Mouse (Mus musculus) embryonic facial prominence, embryonic 14.5 days (tissue): ENCODE measurements around the gene Cs. TPM values are rescaled to one million over a fixed set of nuclear protein-coding genes. Genes with fewer than 3 reads are reported as not detected.

ENCODE experiments used
- ATAC-seq: fragments of 200-750 bp; cut with Nextera tagmentation; 2 replicates; pipeline ENCODE4 v1.8.0; 2017; ENCODE audit warnings: low read depth, moderate number of reproducible peaks, moderate TSS enrichment
- DNase-seq: peaks from one replicate; pipeline ENCODE4 v3.0.0-alpha.2; 2015; ENCODE audit warnings: low spot score
- H3K27ac ChIP-seq: fragments of 300-500 bp; sonication (generic); replicated peaks from 2 replicates; pipeline ENCODE4 v1.5.1; 2014; ENCODE audit warnings: low read depth, mild to moderate bottlenecking, low read length, moderate library complexity
- H3K27me3 ChIP-seq: fragments of 300-500 bp; sonication (generic); replicated peaks from 2 replicates; pipeline ENCODE4 v1.6.1; 2014; ENCODE audit warnings: low read length; ENCODE audit not compliant: control insufficient read depth, insufficient read depth
- H3K36me3 ChIP-seq: fragments of 300-500 bp; sonication (generic); 2 replicates; pipeline ENCODE4 v1.6.1; 2014; ENCODE audit warnings: low read length, mixed read lengths; ENCODE audit not compliant: control insufficient read depth, insufficient read depth
- H3K4me1 ChIP-seq: fragments of 300-500 bp; sonication (generic); 2 replicates; pipeline ENCODE4 v1.6.1; 2014; ENCODE audit warnings: antibody characterized with exemption, low read length; ENCODE audit not compliant: control insufficient read depth, insufficient read depth
- H3K4me2 ChIP-seq: fragments of 300-500 bp; sonication (generic); 2 replicates; pipeline ENCODE4 v1.6.1; 2014; ENCODE audit warnings: low read depth, mild to moderate bottlenecking, low read length, moderate library complexity, mixed read lengths
- H3K4me3 ChIP-seq: fragments of 300-500 bp; sonication (generic); 2 replicates; pipeline ENCODE4 v1.5.1; 2014; ENCODE audit warnings: low read depth, mild to moderate bottlenecking, low read length
- H3K9ac ChIP-seq: fragments of 300-500 bp; sonication (generic); 2 replicates; pipeline ENCODE4 v1.6.1; 2014; ENCODE audit warnings: low read depth, mild to moderate bottlenecking, low read length, moderate library complexity, mixed read lengths
- H3K9me3 ChIP-seq: fragments of 300-500 bp; sonication (generic); 2 replicates; pipeline ENCODE4 v1.6.1; 2016; ENCODE audit warnings: low read length; ENCODE audit not compliant: control insufficient read depth
- WGBS: fragments of 180-500 bp; shearing (Covaris S2); extraction: QIAGEN DNeasy Blood & Tissue Kit; methylation state at CpG from one replicate; pipeline ENCODE4 v1.1.7; 2014; 5-methylcytosine and 5-hydroxymethylcytosine counted together
- polyA plus RNA-seq: library from polyadenylated mRNA; unstranded; fragments of >200 nt; fragmentation: Nextera tagmentation; extraction: Ambion mirVana; gene quantifications from 2 replicates; pipeline ENCODE4 v1.2.1, GENCODE M21; 2014

The Cs gene
- polyA plus RNA-seq, 1 experiment from 2014 or later = 201 TPM

DNA sequence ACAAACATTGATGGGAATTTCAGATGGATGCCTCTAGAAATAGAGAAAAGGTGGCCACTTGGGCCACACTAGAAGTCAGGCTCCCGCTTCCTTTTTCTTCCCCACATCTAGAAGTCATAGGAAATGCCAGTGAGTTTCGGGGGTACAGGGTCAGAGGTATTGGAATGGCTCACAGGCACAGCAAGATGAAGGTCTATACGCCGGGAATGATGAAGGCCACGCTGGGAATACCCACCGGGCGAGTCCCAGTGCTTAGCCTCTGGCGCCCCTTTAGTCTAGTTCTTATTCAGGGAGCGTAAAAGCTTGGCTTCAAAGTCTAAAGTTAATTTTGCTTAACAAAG, 34.8 kb upstream of the Cs start:
- DNase-seq (no peak), ATAC-seq (peak; percentile 27)
- Histone ChIP-seq H3K4me3 (peak overlapping the region; percentile 71), H3K9ac (peak overlapping the region; percentile 90), H3K4me2 (peak overlapping the region; percentile 78), H3K27ac (peak overlapping the region; percentile 97), H3K27me3 (no peaks in the 10 kb centered on the region), H3K4me1 (peaks cover 13% of the 10 kb centered on the region; the same call in 1 of the 2 replicates), H3K9me3 (no peaks in the 10 kb centered on the region), H3K36me3 (peaks cover 7% of the 10 kb centered on the region; the same call in 1 of the 2 replicates)
- under 1% methylated on average over 9 of the region's 9 CpGs for WGBS

DNA sequence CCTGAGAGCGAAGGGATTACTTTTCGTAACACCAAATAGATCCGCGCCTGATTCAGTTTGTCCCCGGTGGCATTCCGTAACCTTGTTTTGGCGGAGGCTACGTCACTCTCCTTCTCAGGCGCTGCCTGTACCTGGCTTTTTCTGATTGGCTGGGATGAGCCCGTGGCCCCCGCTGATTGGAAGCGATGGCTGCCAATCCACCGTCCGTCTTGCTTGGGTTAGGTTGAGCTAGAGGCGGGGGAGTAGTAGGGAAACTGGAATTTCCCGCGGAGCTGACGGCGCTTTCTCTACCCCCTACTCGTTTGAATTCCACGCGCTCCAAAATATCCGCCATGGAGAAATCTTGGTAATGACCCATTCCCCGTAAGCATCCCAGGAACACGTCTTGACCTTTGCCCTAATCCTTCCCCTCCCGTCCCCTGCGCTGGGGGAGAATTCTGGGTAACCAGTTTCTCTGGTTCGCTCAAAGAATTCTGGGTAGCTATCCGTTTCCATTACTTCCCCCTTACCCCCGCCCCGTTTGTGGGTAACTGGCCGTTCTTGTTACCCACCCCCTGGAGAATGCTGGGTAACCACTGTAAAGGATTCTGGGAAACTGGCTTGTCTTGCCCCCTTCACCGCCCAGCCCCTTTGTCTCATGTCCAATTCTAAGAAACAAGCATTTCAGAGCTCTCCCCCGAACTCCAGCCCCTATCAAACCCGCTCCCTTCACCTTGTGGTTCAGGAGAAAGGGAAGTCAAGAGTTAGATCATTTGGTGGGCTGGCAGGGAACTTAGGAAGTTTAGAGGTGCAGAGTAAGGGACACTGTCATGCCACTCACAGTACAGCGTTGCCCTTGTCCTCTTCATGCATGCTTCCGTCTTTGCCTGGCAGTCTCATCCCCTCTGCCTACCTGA, 34.2 kb upstream of the Cs start, which contains the start of gene Pan2:
Pan2 (plus strand) TSS at position 210 of the 896 bp plus-strand sequence.
- Histone ChIP-seq H3K27ac (peak within 1 kb of the TSS; percentile 97), H3K4me3 (peak within 1 kb of the TSS; percentile 71), H3K9ac (peak within 1 kb of the TSS; percentile 90), H3K4me1 (peaks cover 13% of the 10 kb centered on the region; the same call in 1 of the 2 replicates), H3K9me3 (no peaks in the 10 kb centered on the region), H3K27me3 (no peaks in the 10 kb centered on the region), H3K4me2 (peak within 1 kb of the TSS; percentile 78), H3K36me3 (peaks cover 13% of the 10 kb centered on the region; the same call in 1 of the 2 replicates)
- WGBS = 1% methylated on average over 37 of the region's 37 CpGs
- DNase-seq (peak; percentile 99), ATAC-seq (peak; percentile 100)

DNA sequence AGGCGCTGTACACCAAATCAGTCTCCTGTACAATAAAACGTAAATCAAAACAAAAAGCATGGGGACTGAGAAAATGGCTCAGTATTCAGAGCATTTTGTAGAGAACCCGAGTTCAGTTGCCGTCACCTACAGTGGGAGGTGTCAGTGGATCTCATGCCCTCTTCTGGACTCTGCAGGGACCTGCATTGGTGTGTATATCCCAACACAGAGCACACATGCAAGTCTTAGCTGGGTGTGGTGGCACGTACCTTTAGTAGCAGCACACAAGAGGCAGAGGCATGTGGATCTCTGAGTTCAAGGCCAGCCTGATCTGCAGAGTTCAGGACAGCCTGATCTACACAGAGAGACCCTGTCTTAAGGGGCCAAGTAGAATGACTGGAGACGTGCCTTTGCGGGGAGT, 27.9 kb upstream of the Cs start:
- peaks cover 69% of the 10 kb centered on the region for H3K36me3 ChIP-seq
- ATAC-seq (no peak), DNase-seq (no peak)
- no peaks in the 10 kb centered on the region for H3K9me3 ChIP-seq
- 85% methylated on average over 7 of the region's 7 CpGs for WGBS
- H3K9ac ChIP-seq = no peak overlapping the region
- no peaks in the 10 kb centered on the region for H3K27me3 ChIP-seq
- no peak overlapping the region for H3K27ac ChIP-seq
- no peaks in the 10 kb centered on the region for H3K4me1 ChIP-seq
- no peak overlapping the region for H3K4me3 ChIP-seq
- H3K4me2 ChIP-seq = no peak overlapping the region

DNA sequence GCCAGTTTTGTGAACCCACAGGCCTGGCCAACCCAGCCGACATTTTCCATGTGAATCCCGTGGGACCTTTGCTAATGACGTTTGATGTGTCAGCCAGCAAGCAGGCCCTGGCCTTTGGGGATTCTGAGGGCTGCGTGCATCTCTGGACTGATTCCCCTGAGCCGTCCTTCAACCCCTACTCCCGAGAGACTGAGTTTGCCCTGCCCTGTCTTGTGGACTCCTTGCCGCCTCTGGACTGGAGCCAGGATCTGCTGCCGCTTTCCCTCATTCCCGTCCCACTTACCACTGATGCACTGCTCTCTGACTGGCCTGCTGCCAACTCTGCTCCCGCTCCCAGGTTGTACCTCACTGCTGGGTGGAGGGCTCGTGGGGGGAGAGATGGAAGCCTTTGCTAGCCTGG, 27.4 kb upstream of the Cs start:
- no peaks in the 10 kb centered on the region for H3K27me3 ChIP-seq
- 60% methylated on average over 11 of the region's 11 CpGs for WGBS
- H3K36me3 ChIP-seq = peaks cover 75% of the 10 kb centered on the region
- no peak overlapping the region for H3K27ac ChIP-seq
- H3K9me3 ChIP-seq = no peaks in the 10 kb centered on the region
- H3K4me3 ChIP-seq = no peak overlapping the region
- peak overlapping the region; percentile 37; the same call in 1 of the 2 replicates for H3K9ac ChIP-seq
- H3K4me1 ChIP-seq = no peaks in the 10 kb centered on the region
- H3K4me2 ChIP-seq = no peak overlapping the region
- DNase-seq = peak; percentile 65
- ATAC-seq = peak; percentile 79

DNA sequence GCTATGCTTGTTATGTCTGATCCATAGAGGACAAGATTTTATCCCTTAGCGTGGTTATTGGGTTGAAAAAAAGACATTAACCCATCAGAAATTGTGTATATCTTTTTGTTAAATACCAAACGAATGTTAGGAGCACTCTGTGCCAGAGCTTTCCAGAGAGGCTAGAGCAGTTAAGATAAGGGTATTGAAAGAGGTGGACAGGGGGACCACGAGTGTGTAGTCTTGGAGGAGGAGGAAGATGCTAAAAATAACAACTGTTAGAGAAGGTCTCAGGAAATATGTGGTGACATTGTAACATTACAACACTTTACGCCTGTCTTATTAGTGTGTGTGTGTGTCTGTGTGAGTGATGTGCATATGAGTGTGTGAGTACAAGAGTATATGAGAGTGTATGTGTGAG, 26.6 kb upstream of the Cs start:
- DNase-seq (no peak), ATAC-seq (no peak)
- Histone ChIP-seq H3K27me3 (no peaks in the 10 kb centered on the region), H3K4me1 (no peaks in the 10 kb centered on the region), H3K36me3 (peaks cover 79% of the 10 kb centered on the region), H3K4me3 (no peak overlapping the region), H3K27ac (no peak overlapping the region), H3K9ac (no peak overlapping the region), H3K4me2 (no peak overlapping the region), H3K9me3 (no peaks in the 10 kb centered on the region)
- 84% methylated on average over 4 of the region's 4 CpGs for WGBS

DNA sequence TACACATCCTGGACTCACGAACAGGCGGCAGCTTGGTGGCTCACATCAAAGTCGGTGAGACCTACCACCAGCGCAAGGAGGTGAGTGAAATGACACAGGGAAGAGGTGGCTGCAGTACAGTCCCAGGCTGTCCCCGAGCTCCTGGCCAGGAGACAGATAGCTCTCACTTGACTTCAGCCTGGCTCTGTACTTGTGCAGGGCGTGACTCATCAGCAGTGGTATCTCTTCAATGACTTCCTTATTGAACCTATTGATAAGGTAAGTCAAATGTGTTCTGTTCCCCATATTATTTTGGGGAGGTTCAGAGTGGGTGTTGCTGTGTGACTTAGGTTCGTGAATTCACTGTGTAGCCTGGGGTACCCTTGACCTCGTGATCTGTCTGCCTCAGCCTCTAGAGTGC, 22.0 kb upstream of the Cs start:
- Histone ChIP-seq H3K4me3 (no peak overlapping the region), H3K4me1 (no peaks in the 10 kb centered on the region), H3K36me3 (peaks cover 88% of the 10 kb centered on the region), H3K27ac (no peak overlapping the region), H3K27me3 (no peaks in the 10 kb centered on the region), H3K9me3 (no peaks in the 10 kb centered on the region), H3K4me2 (no peak overlapping the region), H3K9ac (no peak overlapping the region)
- ATAC-seq = no peak
- DNase-seq = no peak
- WGBS = 96% methylated on average over 8 of the region's 8 CpGs

DNA sequence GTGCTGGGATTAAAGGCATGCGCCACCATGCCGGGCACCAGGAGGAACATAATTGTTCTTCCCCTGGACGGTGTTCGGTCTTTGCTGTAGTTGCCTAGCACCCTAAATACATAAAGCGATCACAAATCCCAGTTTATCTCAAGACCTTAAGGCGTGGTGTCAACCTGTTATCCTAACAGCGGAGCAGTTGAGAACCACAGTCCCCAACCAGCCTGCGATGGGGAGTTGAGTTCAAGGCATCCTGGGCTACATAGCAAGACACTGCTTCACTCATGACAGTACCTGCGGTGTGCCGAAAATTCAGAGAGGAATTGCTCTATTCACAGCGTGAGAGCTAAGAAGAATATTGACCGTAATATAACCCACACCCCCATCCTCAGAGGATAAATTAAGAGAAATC, 15.9 kb upstream of the Cs start:
- H3K27ac ChIP-seq = peak overlapping the region; percentile 97
- peaks cover 55% of the 10 kb centered on the region for H3K36me3 ChIP-seq
- H3K9ac ChIP-seq = peak overlapping the region; percentile 99
- no peaks in the 10 kb centered on the region for H3K27me3 ChIP-seq
- no peak for DNase-seq
- ATAC-seq = no peak
- H3K4me1 ChIP-seq = peaks cover 8% of the 10 kb centered on the region
- H3K4me3 ChIP-seq = peak overlapping the region; percentile 74
- WGBS = 61% methylated on average over 12 of the region's 12 CpGs
- peak overlapping the region; percentile 72 for H3K4me2 ChIP-seq
- no peaks in the 10 kb centered on the region for H3K9me3 ChIP-seq

DNA sequence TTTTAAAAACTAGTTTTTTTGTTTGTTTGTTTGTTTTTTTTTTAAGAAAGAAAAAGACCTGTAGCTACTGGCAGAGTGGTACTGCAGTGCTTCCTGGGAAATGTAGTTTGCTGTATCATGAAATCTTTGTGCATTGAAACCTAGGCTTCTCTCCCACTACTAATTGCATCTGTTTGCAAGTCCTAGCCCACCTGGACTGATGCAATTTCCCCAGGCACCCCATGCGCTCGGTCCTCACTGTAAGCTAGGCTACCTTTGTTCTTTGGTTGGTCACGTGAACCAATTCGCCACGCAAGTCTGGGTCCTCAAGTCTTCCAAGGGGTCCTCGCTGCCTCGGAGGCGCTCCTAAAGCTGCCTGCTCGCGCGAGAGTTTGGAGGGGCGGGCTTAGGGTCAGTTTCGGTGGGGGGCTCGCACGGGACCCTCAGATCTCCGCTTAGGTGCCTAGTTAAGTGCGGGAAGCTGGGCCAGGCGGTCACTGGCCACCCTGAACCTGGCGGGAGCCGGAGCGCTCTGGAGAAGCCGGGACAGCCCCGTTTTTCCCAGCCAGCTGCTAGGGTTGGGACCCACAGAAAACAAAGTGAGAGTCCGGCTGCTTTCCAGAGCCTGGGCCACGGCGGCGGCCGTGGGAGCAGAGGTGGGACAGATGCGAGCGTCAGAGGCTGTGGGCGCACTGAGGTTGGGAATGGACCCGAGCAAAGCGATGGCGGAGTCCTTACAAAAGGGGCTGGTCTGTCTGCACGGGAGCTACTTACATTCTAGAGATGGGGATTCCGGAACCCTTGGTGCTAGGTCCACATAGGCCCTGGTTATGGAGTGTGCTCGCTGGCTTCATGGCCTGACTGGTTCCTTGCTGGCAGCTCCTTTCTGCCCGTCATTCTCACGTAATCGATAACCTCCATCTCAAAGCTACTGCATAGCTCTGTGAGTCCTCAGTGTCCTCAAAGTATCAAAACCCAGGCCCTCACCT, 15.1 kb upstream of the Cs start, which contains the start of gene Cnpy2:
Cnpy2 (plus strand) TSS at position 319 of the 968 bp plus-strand sequence.
- no peaks in the 10 kb centered on the region for H3K27me3 ChIP-seq
- DNase-seq (peak; percentile 98), ATAC-seq (peak; percentile 96)
- H3K9ac ChIP-seq = peak within 1 kb of the TSS; percentile 99
- H3K4me1 ChIP-seq = peaks cover 8% of the 10 kb centered on the region
- H3K9me3 ChIP-seq = no peaks in the 10 kb centered on the region
- under 1% methylated on average over 40 of the region's 40 CpGs for WGBS
- H3K36me3 ChIP-seq = peaks cover 59% of the 10 kb centered on the region
- peak within 1 kb of the TSS; percentile 74 for H3K4me3 ChIP-seq
- H3K4me2 ChIP-seq = peak within 1 kb of the TSS; percentile 72
- peak within 1 kb of the TSS; percentile 97 for H3K27ac ChIP-seq
